10 mouse cellular contexts compared by ENCODE assay signal in the genomic region with DNA sequence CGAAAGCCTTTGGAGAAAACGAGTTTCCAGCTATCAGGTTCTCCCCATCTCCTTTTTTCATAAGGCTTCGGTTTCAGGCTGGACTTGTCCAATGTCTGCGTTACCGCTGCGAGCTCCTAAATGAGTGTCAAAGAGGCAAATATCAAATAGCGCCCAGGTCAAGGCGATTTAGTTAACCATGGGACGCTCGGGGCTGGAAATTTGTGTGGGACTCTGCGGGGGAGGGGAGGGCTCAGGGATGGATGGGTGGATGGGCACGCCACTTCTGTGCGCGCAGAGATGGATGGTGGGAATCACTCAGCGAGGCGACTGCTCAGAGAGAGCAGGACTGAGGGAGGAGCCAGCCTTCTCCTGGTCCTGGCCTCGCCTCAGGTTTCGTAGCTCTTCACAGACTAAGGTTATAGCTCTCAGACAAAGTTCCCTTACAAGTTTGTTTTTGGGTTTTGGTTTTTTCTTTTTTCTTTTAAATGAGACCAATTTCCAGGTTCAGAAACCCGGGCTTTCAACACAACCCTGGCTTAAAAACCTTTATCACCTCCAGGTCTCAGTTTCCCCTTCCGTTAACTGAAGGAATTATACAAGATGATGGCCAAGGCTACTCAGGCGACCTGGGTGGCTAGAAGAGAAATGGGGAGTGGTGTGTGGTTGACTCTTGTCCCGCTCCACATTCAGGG. TPM values are rescaled to one million over a fixed set of nuclear protein-coding genes. Genes with fewer than 3 reads are reported as not detected.
A peak's percentile ranks its signal among the peaks of the same experiment; 100 is the strongest.
DNase-seq lines count a peak whose midpoint lies in the region; ATAC-seq and TF ChIP-seq lines count a peak whose summit lies in the region.
"Had no signal": no experiment of that assay in that cellular context is flagged by ENCODE, and none has a peak within 500 bp of the region (broad histone marks: within the 10 kb centered on the region; RNA-seq: fewer than 3 reads in every experiment).

No protein-coding gene starts in this region.

- under 1% methylated on average over 22 of the region's 22 CpGs for WGBS in intestine, embryonic 14.5 days
- WGBS in intestine, embryonic 16.5 days = 1% methylated on average over 22 of the region's 22 CpGs
- WGBS in hindbrain, postnatal 0 days = 1% methylated on average over 22 of the region's 22 CpGs

- H3K27ac ChIP-seq in intestine, embryonic 14.5 days (ENCODE audit: low read depth) = no peak overlapping the region
- no peak overlapping the region for H3K27ac ChIP-seq in intestine, embryonic 16.5 days (ENCODE audit: low read length)
- H3K27ac ChIP-seq in hindbrain, postnatal 0 days = no peak overlapping the region
- H3K27ac ChIP-seq: gastrocnemius, adult 2 months had no signal

- no peaks in the 10 kb centered on the region for H3K36me3 ChIP-seq in intestine, embryonic 14.5 days (ENCODE audit: control insufficient read depth, insufficient read depth, low read length)
- no peaks in the 10 kb centered on the region for H3K36me3 ChIP-seq in intestine, embryonic 16.5 days (ENCODE audit: control insufficient read depth, insufficient read depth, low read length)
- H3K36me3 ChIP-seq in hindbrain, postnatal 0 days (ENCODE audit: insufficient read depth, low read length) = no peaks in the 10 kb centered on the region

- DNase-seq in intestine, embryonic 14.5 days (ENCODE audit: low spot score) = peak; percentile 67
- peak; percentile 44 for DNase-seq in embryo, embryonic 11 days
- no peak for DNase-seq in hindbrain, postnatal 0 days (ENCODE audit: low spot score)
- peak; percentile 58 for DNase-seq in neural tube, embryonic 10.5 days (ENCODE audit: extremely low spot score, low spot score)
- DNase-seq in left cerebral cortex, postnatal 25 days (ENCODE audit: low spot score in 2 of 2) = no peak
- DNase-seq in left cerebral cortex, postnatal 36 days (ENCODE audit: low spot score in 2 of 2) = no peak
- no peak for DNase-seq in ovary, postnatal 36 days (ENCODE audit: low spot score)
- DNase-seq: gastrocnemius, adult 2 months; left cerebral cortex, postnatal 4 days had no signal

- H3K4me2 ChIP-seq in intestine, embryonic 14.5 days (ENCODE audit: low read length) = peak overlapping the region; percentile 18; the same call in 1 of the 2 replicates
- no peak overlapping the region for H3K4me2 ChIP-seq in intestine, embryonic 16.5 days (ENCODE audit: low read depth, low read length)
- H3K4me2 ChIP-seq in hindbrain, postnatal 0 days (ENCODE audit: low read depth, low read length) = peak overlapping the region; percentile 13; the same call in 1 of the 2 replicates

- H3K9ac ChIP-seq in intestine, embryonic 14.5 days (ENCODE audit: low read length) = no peak overlapping the region
- no peak overlapping the region for H3K9ac ChIP-seq in intestine, embryonic 16.5 days (ENCODE audit: low read depth, low read length)
- H3K9ac ChIP-seq in hindbrain, postnatal 0 days (replicated peaks; ENCODE audit: low read length) = no peak overlapping the region

- peaks cover 84% of the 10 kb centered on the region for H3K27me3 ChIP-seq in intestine, embryonic 14.5 days (replicated peaks; ENCODE audit: control insufficient read depth, insufficient read depth, low read length)
- peaks cover 63% of the 10 kb centered on the region for H3K27me3 ChIP-seq in intestine, embryonic 16.5 days (replicated peaks; ENCODE audit: control insufficient read depth, insufficient read depth, low read length)
- peaks cover 60% of the 10 kb centered on the region for H3K27me3 ChIP-seq in hindbrain, postnatal 0 days (ENCODE audit: insufficient read depth, low read length)

- no peaks in the 10 kb centered on the region for H3K4me1 ChIP-seq in intestine, embryonic 14.5 days (replicated peaks; ENCODE audit: control insufficient read depth, insufficient read depth, low read length)
- H3K4me1 ChIP-seq in intestine, embryonic 16.5 days (ENCODE audit: control insufficient read depth, insufficient read depth, low read length) = no peaks in the 10 kb centered on the region
- no peaks in the 10 kb centered on the region for H3K4me1 ChIP-seq in hindbrain, postnatal 0 days (ENCODE audit: insufficient read depth, low read length)

- no peak for TF ChIP-seq CTCF in hindbrain, postnatal 0 days (IDR thresholded peaks at IDR 0.05; ENCODE audit: low read depth)

- intact Hi-C loops in left cerebral cortex, postnatal 25 days (cut with DNase I) = no loop called here
- intact Hi-C loops in left cerebral cortex, postnatal 36 days (cut with DNase I) = no loop called here

- no peak for ATAC-seq in intestine, embryonic 14.5 days (replicated peaks; ENCODE audit: low FRiP score, low TSS enrichment, low read depth)
- ATAC-seq in intestine, embryonic 16.5 days = no peak
- ATAC-seq in hindbrain, postnatal 0 days = no peak; the same call in 1 of the 2 replicates

- H3K4me3 ChIP-seq in intestine, embryonic 14.5 days (ENCODE audit: low read depth, low read length) = no peak overlapping the region; the same call in 1 of the 2 replicates
- no peak overlapping the region; the same call in 1 of the 2 replicates for H3K4me3 ChIP-seq in intestine, embryonic 16.5 days (ENCODE audit: low read length)
- 0 out of 2 replicates have a peak overlapping the region, but pooled peaks have one; percentile 14 for H3K4me3 ChIP-seq in hindbrain, postnatal 0 days (ENCODE audit: low read length)
- H3K4me3 ChIP-seq: gastrocnemius, adult 2 months had no signal

- H3K9me3 ChIP-seq in intestine, embryonic 14.5 days (ENCODE audit: control insufficient read depth, low read length) = no peaks in the 10 kb centered on the region
- no peaks in the 10 kb centered on the region for H3K9me3 ChIP-seq in intestine, embryonic 16.5 days (ENCODE audit: control insufficient read depth, low read length)
- no peaks in the 10 kb centered on the region for H3K9me3 ChIP-seq in hindbrain, postnatal 0 days (ENCODE audit: low read length)

RNA-seq across cellular contexts. Expression of gene Gata3, which starts 6.4 kb away (rescaled TPM):
- polyA plus RNA-seq in intestine, embryonic 14.5 days (2014; fragmentation: Nextera tagmentation; extraction: Ambion mirVana) = 0.85 and 1.8 TPM in 2 replicates
- polyA plus RNA-seq in intestine, embryonic 16.5 days (2015; fragmentation: Nextera tagmentation; extraction: Ambion mirVana) = 2.0 and 2.1 TPM in 2 replicates
- total RNA-seq in hindbrain, postnatal 0 days (2014; rRNA removed) = 2.3 and 3.5 TPM in 2 replicates
- polyA plus RNA-seq in hindbrain, postnatal 0 days (2015; fragmentation: Nextera tagmentation; extraction: Ambion mirVana) = 17.6 and 20.5 TPM in 2 replicates
- total RNA-seq in left cerebral cortex, postnatal 25 days (2021) = not detected
- total RNA-seq in left cerebral cortex, postnatal 36 days (2021) = not detected

RNA-seq across cellular contexts. Expression of gene 9230102O04Rik, which starts 6.9 kb away (rescaled TPM):
- not detected in 2 replicates for polyA plus RNA-seq in intestine, embryonic 14.5 days (2014; fragmentation: Nextera tagmentation; extraction: Ambion mirVana)
- not detected in 2 replicates for polyA plus RNA-seq in intestine, embryonic 16.5 days (2015; fragmentation: Nextera tagmentation; extraction: Ambion mirVana)
- 1.5 TPM in 1 of 2 replicates, not detected in the other for total RNA-seq in hindbrain, postnatal 0 days (2014; rRNA removed)
- polyA plus RNA-seq in hindbrain, postnatal 0 days (2015; fragmentation: Nextera tagmentation; extraction: Ambion mirVana) = 0.76 and 1.0 TPM in 2 replicates
- not detected for total RNA-seq in left cerebral cortex, postnatal 25 days (2021)
- total RNA-seq in left cerebral cortex, postnatal 36 days (2021) = not detected
- total RNA-seq: gastrocnemius, adult 2 months; left cerebral cortex, postnatal 4 days had no signal

RNA-seq across cellular contexts. Expression of gene 4930412O13Rik, which starts 15.2 kb away (rescaled TPM):
- not detected in 2 replicates for polyA plus RNA-seq in intestine, embryonic 14.5 days (2014; fragmentation: Nextera tagmentation; extraction: Ambion mirVana)
- not detected in 2 replicates for polyA plus RNA-seq in intestine, embryonic 16.5 days (2015; fragmentation: Nextera tagmentation; extraction: Ambion mirVana)
- total RNA-seq in hindbrain, postnatal 0 days (2014; rRNA removed) = not detected in 2 replicates
- 0.57 and 0.75 TPM in 2 replicates for polyA plus RNA-seq in hindbrain, postnatal 0 days (2015; fragmentation: Nextera tagmentation; extraction: Ambion mirVana)
- total RNA-seq in left cerebral cortex, postnatal 25 days (2021) = not detected
- not detected for total RNA-seq in left cerebral cortex, postnatal 36 days (2021)
- total RNA-seq: gastrocnemius, adult 2 months; left cerebral cortex, postnatal 4 days had no signal

Comparison
In these comparisons a context has a peak if more than half of its experiments do, and no peak if none do; other contexts are left out.
1. DNase-seq: peak in intestine, embryonic 14.5 days (single experiment), embryo, embryonic 11 days (single experiment) and neural tube, embryonic 10.5 days (single experiment); none in hindbrain, postnatal 0 days (single experiment), left cerebral cortex, postnatal 25 days (0 of 2), left cerebral cortex, postnatal 36 days (0 of 2) and ovary, postnatal 36 days (single experiment).